Mouse (Mus musculus) olfactory bulb, adult 2 months (tissue): ENCODE measurements around the gene Mtx2.

Experiments used
- CTCF ChIP-seq: fragments of 200-500 bp; IDR thresholded peaks from 2 replicates; pipeline ENCODE4 v1.5.1; 2012; ENCODE audit warnings: low read depth, mild to moderate bottlenecking, low read length, moderate library complexity; ENCODE audit not compliant: insufficient read depth
- POLR2A ChIP-seq: fragments of 200-500 bp; IDR thresholded peaks from 2 replicates; pipeline ENCODE4 v1.6.1; 2012; ENCODE audit warnings: mild to moderate bottlenecking, low read depth, low read length, moderate library complexity; ENCODE audit not compliant: insufficient read depth

- TF ChIP-seq POLR2A (no peak), CTCF (no peak)
Observed at GRCm38 (mm10) chr2:74874043-74874442, 48.4 kb downstream of the Mtx2 start.
